Mouse (Mus musculus) C2C12 (cell line): ENCODE measurements around the gene Gdf1.

Source experiments
- CTCF ChIP-seq: IDR thresholded peaks from one replicate; pipeline ENCODE4 v1.5.1; 2011; ENCODE audit not compliant: control insufficient read depth, insufficient read depth, insufficient read length
- FOSL1 ChIP-seq: IDR thresholded peaks from one replicate; pipeline ENCODE4 v1.8.0; 2011; ENCODE audit warnings: mild to moderate bottlenecking, low read length; ENCODE audit not compliant: poor library complexity, insufficient read depth, severe bottlenecking
- MYOG ChIP-seq: IDR thresholded peaks from one replicate; pipeline ENCODE4 v1.6.1; 2011; ENCODE audit not compliant: control insufficient read depth, insufficient read length; ENCODE audit errors: extremely low read depth

GRCm38 (mm10) chr8:70356111-70356510, 26.5 kb downstream of the Gdf1 start:
- no peak for TF ChIP-seq CTCF
- TF ChIP-seq MYOG, result no peak
- no peak for TF ChIP-seq FOSL1
